Mouse (Mus musculus) stomach, embryonic 15.5 days (tissue): ENCODE measurements around the gene Cars. TPM values are rescaled to one million over a fixed set of nuclear protein-coding genes. Genes with fewer than 3 reads are reported as not detected.

Source experiments
- ATAC-seq: fragments of 200-750 bp; cut with Nextera tagmentation; 2 replicates; pipeline ENCODE4 v1.8.0; 2017; ENCODE audit warnings: low read depth, moderate number of reproducible peaks, moderate TSS enrichment; ENCODE audit not compliant: insufficient read depth, low FRiP score
- H3K27ac ChIP-seq: fragments of 300-500 bp; sonication (generic); 2 replicates; pipeline ENCODE4 v1.5.1; 2015; ENCODE audit warnings: mild to moderate bottlenecking, inconsistent platforms
- H3K27me3 ChIP-seq: fragments of 300-500 bp; sonication (generic); replicated peaks from 2 replicates; pipeline ENCODE4 v1.6.1; 2015; ENCODE audit warnings: inconsistent platforms
- H3K36me3 ChIP-seq: fragments of 300-500 bp; sonication (generic); 2 replicates; pipeline ENCODE4 v1.6.1; 2015; ENCODE audit warnings: inconsistent platforms
- H3K4me1 ChIP-seq: fragments of 300-500 bp; sonication (generic); 2 replicates; pipeline ENCODE4 v1.6.1; 2015; ENCODE audit warnings: inconsistent platforms
- H3K4me2 ChIP-seq: fragments of 300-500 bp; sonication (generic); 2 replicates; pipeline ENCODE4 v1.6.1; 2015; ENCODE audit warnings: mild to moderate bottlenecking, inconsistent platforms
- H3K4me3 ChIP-seq: fragments of 300-500 bp; sonication (generic); replicated peaks from 2 replicates; pipeline ENCODE4 v1.5.1; 2015; ENCODE audit warnings: inconsistent platforms
- H3K9ac ChIP-seq: fragments of 300-500 bp; sonication (generic); 2 replicates; pipeline ENCODE4 v1.6.1; 2015; ENCODE audit warnings: inconsistent platforms
- H3K9me3 ChIP-seq: fragments of 300-500 bp; sonication (generic); 2 replicates; pipeline ENCODE4 v1.6.1; 2016; ENCODE audit warnings: inconsistent platforms
- WGBS: fragments of 180-500 bp; shearing (Covaris S2); methylation state at CpG from one replicate; pipeline ENCODE4 v1.1.7; 2015; 5-methylcytosine and 5-hydroxymethylcytosine counted together
- polyA plus RNA-seq: library from polyadenylated mRNA; unstranded; fragments of >200 nt; fragmentation: Nextera tagmentation; extraction: Ambion mirVana; gene quantifications from 2 replicates; pipeline ENCODE4 v1.2.1, GENCODE M21; 2015

Gene Cars
- polyA plus RNA-seq, 1 experiment from 2014 or later, result 73.2 TPM

GRCm38 (mm10) chr7:143583025-143583424 is 16.9 kb downstream of the Cars start:
- Histone ChIP-seq H3K4me1 (no peaks in the 10 kb centered on the region), H3K27me3 (no peaks in the 10 kb centered on the region), H3K36me3 (peaks cover 56% of the 10 kb centered on the region), H3K9ac (no peak overlapping the region), H3K4me3 (no peak overlapping the region), H3K27ac (no peak overlapping the region), H3K9me3 (no peaks in the 10 kb centered on the region), H3K4me2 (no peak overlapping the region)
- ATAC-seq, result no peak
- WGBS, result 89% methylated on average over 5 of the region's 5 CpGs

GRCm38 (mm10) chr7:143575751-143576150 is 24.1 kb downstream of the Cars start:
- H3K9ac ChIP-seq, result no peak overlapping the region
- no peak overlapping the region for H3K4me2 ChIP-seq
- H3K4me1 ChIP-seq, result no peaks in the 10 kb centered on the region
- WGBS, result 94% methylated on average over 11 of the region's 11 CpGs
- H3K4me3 ChIP-seq, result no peak overlapping the region
- no peak for ATAC-seq
- H3K9me3 ChIP-seq, result no peaks in the 10 kb centered on the region
- no peaks in the 10 kb centered on the region for H3K27me3 ChIP-seq
- H3K27ac ChIP-seq, result no peak overlapping the region
- peaks cover 76% of the 10 kb centered on the region for H3K36me3 ChIP-seq

- H3K27me3 ChIP-seq, result no peaks in the 10 kb centered on the region
- ATAC-seq, result peak; percentile 75; the same call in 1 of the 2 replicates
- WGBS, result 84% methylated on average over 3 of the region's 3 CpGs
- no peak overlapping the region for H3K4me3 ChIP-seq
- H3K9ac ChIP-seq, result no peak overlapping the region
- no peaks in the 10 kb centered on the region for H3K4me1 ChIP-seq
- no peak overlapping the region for H3K4me2 ChIP-seq
- no peaks in the 10 kb centered on the region for H3K9me3 ChIP-seq
- peaks cover 64% of the 10 kb centered on the region for H3K36me3 ChIP-seq
- no peak overlapping the region for H3K27ac ChIP-seq
Measured at GRCm38 (mm10) chr7:143565648-143566039, 34.2 kb downstream of the Cars start.

- peaks cover 61% of the 10 kb centered on the region for H3K36me3 ChIP-seq
- no peaks in the 10 kb centered on the region for H3K9me3 ChIP-seq
- no peak overlapping the region for H3K4me2 ChIP-seq
- no peaks in the 10 kb centered on the region for H3K27me3 ChIP-seq
- H3K27ac ChIP-seq, result no peak overlapping the region
- no peak overlapping the region for H3K9ac ChIP-seq
- H3K4me3 ChIP-seq, result no peak overlapping the region
- WGBS, result 88% methylated on average over 6 of the region's 6 CpGs
- H3K4me1 ChIP-seq, result no peaks in the 10 kb centered on the region
- ATAC-seq, result no peak
Measured at GRCm38 (mm10) chr7:143565015-143565647, 34.8 kb downstream of the Cars start.

- 85% methylated on average over 5 of the region's 5 CpGs for WGBS
- H3K36me3 ChIP-seq, result peaks cover 54% of the 10 kb centered on the region
- no peak overlapping the region for H3K4me2 ChIP-seq
- no peak overlapping the region for H3K27ac ChIP-seq
- no peaks in the 10 kb centered on the region for H3K9me3 ChIP-seq
- H3K4me3 ChIP-seq, result no peak overlapping the region
- no peak overlapping the region for H3K9ac ChIP-seq
- no peak for ATAC-seq
- H3K4me1 ChIP-seq, result no peaks in the 10 kb centered on the region
- no peaks in the 10 kb centered on the region for H3K27me3 ChIP-seq
Measured at GRCm38 (mm10) chr7:143563787-143564186, 36.1 kb downstream of the Cars start.

GRCm38 (mm10) chr7:143557616-143558015 is 42.3 kb downstream of the Cars start:
- Histone ChIP-seq H3K27me3 (no peaks in the 10 kb centered on the region), H3K4me1 (no peaks in the 10 kb centered on the region), H3K4me3 (no peak overlapping the region), H3K4me2 (no peak overlapping the region), H3K9ac (no peak overlapping the region), H3K36me3 (peaks cover 39% of the 10 kb centered on the region), H3K9me3 (no peaks in the 10 kb centered on the region), H3K27ac (no peak overlapping the region)
- 93% methylated on average over 7 of the region's 7 CpGs for WGBS
- no peak for ATAC-seq

GRCm38 (mm10) chr7:143556964-143557610 is 42.8 kb downstream of the Cars start:
- H3K27me3 ChIP-seq, result no peaks in the 10 kb centered on the region
- ATAC-seq, result peak; percentile 53; the same call in 1 of the 2 replicates
- H3K4me2 ChIP-seq, result no peak overlapping the region
- H3K4me3 ChIP-seq, result no peak overlapping the region
- no peaks in the 10 kb centered on the region for H3K4me1 ChIP-seq
- WGBS, result 79% methylated on average over 8 of the region's 8 CpGs
- H3K9me3 ChIP-seq, result no peaks in the 10 kb centered on the region
- no peak overlapping the region for H3K9ac ChIP-seq
- H3K27ac ChIP-seq, result no peak overlapping the region
- H3K36me3 ChIP-seq, result peaks cover 36% of the 10 kb centered on the region

- peak overlapping the region; percentile 72 for H3K4me2 ChIP-seq
- WGBS, result 21% methylated on average over 2 of the region's 2 CpGs
- peak overlapping the region; percentile 27; the same call in 1 of the 2 replicates for H3K9ac ChIP-seq
- no peak for ATAC-seq
- peak overlapping the region; percentile 93 for H3K27ac ChIP-seq
- H3K27me3 ChIP-seq, result no peaks in the 10 kb centered on the region
- peaks cover 16% of the 10 kb centered on the region; the same call in 1 of the 2 replicates for H3K4me1 ChIP-seq
- H3K4me3 ChIP-seq, result peak overlapping the region; percentile 92
- H3K9me3 ChIP-seq, result no peaks in the 10 kb centered on the region
- no peaks in the 10 kb centered on the region for H3K36me3 ChIP-seq
Measured at GRCm38 (mm10) chr7:143549588-143550220, 50.2 kb downstream of the Cars start.

GRCm38 (mm10) chr7:143548976-143549457 is 50.9 kb downstream of the Cars start, which contains the start of gene Nap1l4:
Nap1l4 (minus strand) TSS chr7:143549106.
- WGBS, result under 1% methylated on average over 43 of the region's 43 CpGs
- H3K9ac ChIP-seq, result peak within 1 kb of the TSS; percentile 76
- peak; percentile 99 for ATAC-seq
- H3K4me2 ChIP-seq, result peak within 1 kb of the TSS; percentile 72
- no peaks in the 10 kb centered on the region for H3K36me3 ChIP-seq
- H3K9me3 ChIP-seq, result no peaks in the 10 kb centered on the region
- peak within 1 kb of the TSS; percentile 93 for H3K27ac ChIP-seq
- peak within 1 kb of the TSS; percentile 92 for H3K4me3 ChIP-seq
- H3K27me3 ChIP-seq, result no peaks in the 10 kb centered on the region
- H3K4me1 ChIP-seq, result peaks cover 20% of the 10 kb centered on the region; the same call in 1 of the 2 replicates

- WGBS, result under 1% methylated on average over 57 of the region's 63 CpGs
Measured at GRCm38 (mm10) chr7:143548231-143548961, 51.5 kb downstream of the Cars start.

GRCm38 (mm10) chr7:143546554-143546953 is 53.3 kb downstream of the Cars start:
- peak overlapping the region; percentile 72; the same call in 1 of the 2 replicates for H3K4me2 ChIP-seq
- H3K4me1 ChIP-seq, result peaks cover 24% of the 10 kb centered on the region
- 40% methylated on average over 2 of the region's 2 CpGs for WGBS
- H3K9ac ChIP-seq, result 0 out of 2 replicates have a peak overlapping the region, but pooled peaks have one; percentile 9
- no peak for ATAC-seq
- 0 out of 2 replicates have a peak overlapping the region, but pooled peaks have one; percentile 11 for H3K27ac ChIP-seq
- no peaks in the 10 kb centered on the region for H3K36me3 ChIP-seq
- H3K27me3 ChIP-seq, result no peaks in the 10 kb centered on the region
- no peak overlapping the region for H3K4me3 ChIP-seq
- H3K9me3 ChIP-seq, result no peaks in the 10 kb centered on the region

More at GRCm38 (mm10) chr7:143548231-143548961, 51.5 kb downstream of the Cars start:
- Histone ChIP-seq H3K36me3 (no peaks in the 10 kb centered on the region), H3K4me2 (peak overlapping the region; percentile 72), H3K27me3 (no peaks in the 10 kb centered on the region), H3K9ac (peak overlapping the region; percentile 76), H3K4me3 (peak overlapping the region; percentile 92), H3K9me3 (no peaks in the 10 kb centered on the region), H3K4me1 (peaks cover 24% of the 10 kb centered on the region), H3K27ac (peak overlapping the region; percentile 93)
- ATAC-seq, result peak; percentile 80
